Mouse (Mus musculus) cerebellum, postnatal 4 days (tissue): Measurements from ENCODE around the gene Arl8b.
A peak's percentile ranks its signal among the peaks of the same experiment; 100 is the strongest.

Experiments
- DNase-seq, 2 experiments: peaks; one replicate each; pipeline ENCODE4 v3.0.0; 2022; ENCODE audit warnings: low spot score in 2 of 2, mixed read lengths in 1 of 2

Gene Arl8b

DNA sequence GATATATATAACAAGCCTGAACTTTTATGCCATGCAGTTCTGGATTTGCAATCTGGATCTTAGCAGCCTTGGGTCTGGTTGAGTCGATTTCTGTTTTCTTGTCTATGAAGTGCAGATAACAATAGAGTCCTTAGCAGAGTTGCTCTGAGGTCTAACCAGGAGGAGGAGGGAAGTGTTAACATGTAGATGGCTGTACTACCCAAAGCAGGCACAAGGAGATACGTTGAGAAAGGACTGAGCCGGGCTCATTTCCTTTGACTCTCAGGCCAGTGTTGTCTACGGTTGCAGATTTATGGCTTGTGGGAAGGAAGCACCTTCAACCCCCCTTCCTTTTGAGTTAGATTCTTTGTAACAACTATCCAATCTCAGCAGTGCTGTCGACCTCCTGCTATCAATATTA lies 1.9 kb downstream of the Arl8b start:
- DNase-seq, result no peak

DNA sequence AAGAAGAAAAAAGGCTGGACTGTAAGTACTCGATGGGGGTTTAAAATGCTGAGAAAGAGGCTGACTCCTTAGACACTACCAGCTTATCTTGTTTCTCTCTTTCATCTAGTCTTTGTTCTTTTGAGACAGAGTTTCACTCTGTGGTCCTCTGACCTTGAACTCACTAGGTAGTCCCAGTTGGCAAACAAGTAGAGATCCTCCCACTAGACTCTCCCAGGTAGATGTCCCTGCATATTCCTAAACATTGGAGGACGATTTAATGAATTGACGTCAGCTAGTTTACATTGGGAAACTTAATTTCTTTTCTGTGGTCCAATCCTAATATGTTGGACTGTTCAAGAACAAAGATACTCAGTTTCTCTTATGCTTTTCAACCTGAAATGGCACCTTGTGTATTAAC lies 2.7 kb downstream of the Arl8b start:
- DNase-seq, result no peak

DNA sequence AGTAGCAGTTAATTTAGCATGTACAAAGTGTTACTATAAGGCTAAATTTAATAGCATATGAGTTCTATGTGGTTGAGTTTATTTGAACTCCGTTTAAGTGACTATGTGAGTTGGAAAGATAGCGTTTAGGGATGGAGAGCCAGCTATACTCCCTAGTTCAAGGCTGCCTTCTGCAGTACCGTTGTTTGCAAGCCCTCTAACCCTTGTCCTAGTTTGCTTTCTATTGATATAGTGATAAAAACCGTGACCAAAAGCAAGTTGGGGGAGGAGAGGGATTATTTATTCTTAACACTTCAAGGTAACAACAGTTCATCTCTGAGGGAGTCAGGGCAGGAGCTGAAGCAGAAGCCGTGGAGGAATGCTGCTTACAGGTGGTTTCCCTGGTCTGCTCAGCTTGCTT lies 8.6 kb downstream of the Arl8b start:
- DNase-seq, result no peak

DNA sequence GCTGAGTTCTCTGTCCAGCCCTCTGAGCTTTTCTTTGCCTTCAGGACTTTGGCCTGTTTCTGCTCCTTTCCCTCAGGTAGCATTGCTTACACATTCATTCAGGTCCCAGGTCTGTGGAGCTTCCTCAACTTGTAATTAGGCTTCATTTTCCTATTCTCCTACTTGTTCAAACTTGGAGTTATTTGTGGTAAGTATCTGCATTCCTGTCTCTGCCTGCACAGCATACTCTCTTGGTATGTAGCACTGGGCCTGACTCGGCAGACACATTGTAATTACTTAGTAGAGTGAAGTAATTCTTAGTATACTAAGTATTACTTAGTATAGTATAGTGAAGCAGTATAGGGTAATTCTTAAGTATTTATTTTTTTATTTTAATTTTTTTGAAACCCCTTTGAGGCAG lies 13.0 kb downstream of the Arl8b start:
- no peak for DNase-seq

DNA sequence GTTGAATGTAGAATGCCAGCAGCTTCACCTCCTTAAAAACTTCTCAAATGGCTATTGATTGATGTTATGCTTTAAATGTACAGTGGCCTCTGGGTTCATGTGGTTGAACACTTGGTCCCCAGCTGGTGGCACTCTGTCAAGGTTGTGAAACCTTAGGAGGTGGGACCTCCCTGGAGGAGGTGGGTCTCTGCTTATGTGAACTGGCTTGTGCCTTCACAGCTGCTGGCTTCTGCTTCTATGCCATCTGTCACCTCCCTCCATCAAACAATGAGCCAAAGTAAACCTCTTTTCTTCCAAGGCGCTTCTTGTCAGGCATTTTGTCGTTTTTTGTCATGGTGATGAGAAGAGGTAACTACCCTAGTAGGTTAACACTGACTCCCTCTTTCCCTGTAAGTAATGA lies 13.8 kb downstream of the Arl8b start:
- DNase-seq, result peak in 1 of 2 experiments; percentile 14

DNA sequence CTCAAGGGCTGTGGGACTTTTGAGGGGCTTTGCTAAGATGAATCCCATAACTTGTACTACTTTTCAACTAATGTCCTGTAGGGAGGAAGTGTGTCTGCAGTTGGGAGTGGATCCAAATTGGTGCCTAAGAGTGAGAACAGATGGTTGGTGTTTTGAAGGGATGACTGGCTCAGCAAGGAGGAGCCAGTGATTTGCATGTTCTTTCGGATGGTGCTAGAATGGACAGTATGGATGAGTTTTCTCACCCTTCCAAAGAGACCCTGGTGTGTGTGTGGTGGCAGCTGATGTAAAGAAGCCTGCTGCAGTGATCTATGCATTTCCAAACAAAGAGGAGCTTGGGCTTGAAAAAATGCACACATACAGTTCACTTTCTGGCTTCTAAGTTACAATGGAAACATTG lies 22.3 kb downstream of the Arl8b start:
- DNase-seq, result no peak

DNA sequence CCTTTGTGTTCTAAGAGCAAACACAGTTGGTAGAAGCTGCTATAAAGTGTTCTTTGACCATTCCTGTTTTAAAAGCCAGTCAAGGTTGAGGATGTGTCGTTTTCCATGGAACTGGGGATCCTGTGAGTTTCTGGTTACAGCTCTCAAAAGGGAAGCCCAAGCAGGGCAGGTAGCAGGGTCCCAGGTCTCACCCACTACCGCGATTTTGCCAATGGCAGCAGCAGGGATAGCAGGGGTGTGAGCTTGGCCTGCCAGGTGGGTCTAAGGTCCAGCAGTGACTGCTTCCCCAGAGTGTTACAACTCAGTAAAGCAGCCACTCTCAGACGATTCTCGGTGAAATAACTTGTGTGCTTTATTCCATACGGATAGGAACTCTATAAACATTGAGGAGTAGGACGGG lies 23.0 kb downstream of the Arl8b start:
- DNase-seq, result no peak

DNA sequence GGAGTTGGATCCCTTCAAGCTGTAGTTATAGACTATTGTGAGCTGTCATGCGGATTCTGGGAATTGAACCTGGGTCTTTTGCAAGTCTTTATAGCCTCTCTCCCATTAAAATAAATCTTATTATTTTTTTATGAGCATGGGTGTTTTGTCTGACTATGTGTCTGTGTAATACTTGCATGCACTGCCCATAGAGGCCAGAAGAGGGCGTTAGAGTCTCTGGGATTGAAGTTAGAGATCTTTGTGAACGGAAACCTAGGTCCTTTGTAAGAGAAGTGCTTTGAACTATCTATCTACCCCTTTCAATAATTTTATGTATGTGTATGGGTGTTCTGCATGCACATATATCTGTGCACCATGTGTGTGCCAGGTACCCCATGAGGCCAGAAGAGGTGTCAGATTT lies 24.5 kb downstream of the Arl8b start:
- no peak for DNase-seq

DNA sequence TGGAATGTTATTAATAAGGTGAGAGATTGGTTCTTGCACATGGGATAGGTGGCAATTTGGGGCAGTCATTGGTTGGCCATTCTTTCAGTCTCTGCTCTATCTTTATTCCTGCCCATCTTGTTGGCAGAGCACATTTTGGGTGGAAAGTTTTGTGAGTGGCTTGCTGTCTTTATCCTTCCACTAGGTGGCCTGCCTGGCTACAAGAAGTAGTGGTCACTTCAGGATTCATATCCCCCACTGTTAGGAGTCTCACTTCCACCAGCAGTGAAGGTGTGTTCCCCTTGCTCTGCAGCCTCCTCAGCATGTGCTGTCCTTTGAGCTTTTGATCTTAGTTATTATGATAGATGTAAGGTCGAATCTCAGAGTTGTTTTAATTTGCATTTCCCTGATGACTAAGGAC lies 25.9 kb downstream of the Arl8b start:
- no peak for DNase-seq

DNA sequence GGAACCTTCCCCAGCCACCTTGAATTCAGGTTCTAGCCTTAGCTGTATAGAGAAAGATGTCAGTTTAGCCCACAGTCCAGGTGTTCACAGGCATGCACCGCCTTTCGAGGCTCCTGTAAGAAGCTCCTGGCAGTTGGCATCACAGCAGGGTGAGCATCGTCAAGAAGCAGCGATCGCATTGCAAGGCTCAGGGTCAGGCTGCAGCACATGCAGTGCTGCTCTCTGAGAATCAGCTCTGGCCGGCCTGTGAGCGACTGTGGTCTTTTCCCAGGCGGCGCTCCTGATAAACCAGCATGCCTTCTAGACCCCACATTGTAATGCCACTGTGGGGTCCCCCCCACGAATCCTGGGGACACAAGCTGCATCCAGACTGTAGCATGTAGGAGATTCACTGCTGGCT lies 27.3 kb downstream of the Arl8b start:
- no peak for DNase-seq

DNA sequence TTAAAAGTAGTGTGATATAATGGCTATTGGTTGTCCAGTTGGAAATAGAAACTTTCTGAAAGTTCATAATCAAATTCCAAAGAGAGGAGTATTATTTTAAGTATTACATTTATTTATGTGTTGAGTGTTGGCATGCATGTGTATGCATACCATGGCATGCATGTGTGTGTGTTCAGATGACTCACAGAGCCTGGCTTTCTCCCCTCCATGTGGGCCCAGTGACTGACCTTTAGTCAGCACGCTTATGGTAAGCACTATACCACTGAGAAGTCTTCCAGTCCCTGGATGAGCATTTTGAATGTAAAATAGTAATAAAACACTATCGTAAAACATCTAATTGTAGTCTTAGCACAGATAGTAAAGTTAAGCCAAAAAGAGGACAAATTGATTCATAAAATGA lies 29.2 kb downstream of the Arl8b start:
- DNase-seq, result no peak

DNA sequence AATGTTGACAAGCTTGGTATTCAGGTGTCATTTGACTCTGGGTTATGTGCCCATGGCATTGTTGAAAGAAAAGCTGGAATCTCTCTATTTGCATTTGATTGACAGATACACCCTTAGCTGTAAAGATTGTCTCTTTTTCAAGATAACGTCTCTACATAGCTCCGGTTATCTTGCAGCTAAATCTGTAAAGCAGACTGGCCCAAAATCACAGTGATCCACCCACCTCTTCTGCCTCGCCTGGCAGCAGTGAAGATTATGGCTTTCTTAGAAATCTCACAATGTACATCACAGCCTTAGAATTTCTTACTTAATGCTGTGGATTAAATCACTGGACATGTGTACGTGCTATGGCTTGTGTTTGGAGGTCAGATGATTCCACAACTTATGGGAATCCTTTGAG lies 34.6 kb downstream of the Arl8b start:
- no peak for DNase-seq

DNA sequence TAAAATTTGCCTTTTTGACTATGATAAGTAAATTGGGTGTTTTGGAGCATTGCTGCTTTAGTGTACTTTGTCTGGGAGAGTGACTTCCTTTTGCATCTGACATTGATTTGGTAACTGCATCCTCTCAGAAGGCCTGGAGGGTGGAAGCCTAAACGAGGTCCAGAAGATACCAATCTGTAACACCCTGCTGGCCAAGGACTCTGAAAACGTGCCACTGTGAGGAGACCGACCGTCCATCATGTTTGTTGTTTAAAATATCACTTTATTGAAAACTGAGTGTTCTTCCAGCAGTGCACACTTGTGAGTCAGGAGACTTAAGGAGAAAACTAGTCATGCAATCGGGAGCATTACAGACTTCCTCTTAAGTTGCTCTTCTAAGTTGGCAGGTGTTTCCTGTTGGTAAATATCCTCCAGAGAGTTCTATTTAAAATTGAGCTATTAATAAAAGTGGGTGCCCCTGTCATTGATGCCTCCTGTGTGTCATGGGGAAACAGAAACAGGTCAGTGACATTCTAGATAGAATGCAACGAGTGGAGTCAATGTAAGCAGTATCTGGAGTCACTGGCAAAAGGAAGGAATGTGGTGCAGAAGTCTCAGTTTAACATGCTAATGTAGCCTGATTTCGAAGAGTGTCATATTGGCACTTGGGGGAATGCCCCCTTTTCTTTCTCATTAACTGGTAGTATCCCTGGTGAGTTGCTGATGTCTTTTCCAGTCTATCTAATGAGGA lies 42.1 kb downstream of the Arl8b start:
- DNase-seq, result no peak

DNA sequence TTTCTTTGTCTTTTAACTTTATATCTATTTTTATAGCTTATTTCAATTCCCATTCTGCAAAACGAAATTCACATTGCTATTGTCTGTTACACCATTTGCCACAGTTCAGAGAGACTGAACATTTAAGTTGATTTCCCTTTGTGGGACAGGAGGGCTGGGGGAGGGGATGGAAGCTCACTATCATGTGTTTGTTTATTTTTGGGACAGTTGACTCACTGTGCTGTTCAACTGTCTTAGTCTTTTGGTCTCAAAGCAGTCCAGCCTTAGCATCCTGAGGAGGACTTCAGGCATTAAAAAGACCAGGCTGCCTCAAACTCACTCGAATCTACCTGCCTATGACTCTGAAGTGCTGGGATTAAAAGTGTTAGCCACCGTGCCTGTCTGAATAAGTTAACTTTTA lies 43.2 kb downstream of the Arl8b start:
- DNase-seq, result no peak

DNA sequence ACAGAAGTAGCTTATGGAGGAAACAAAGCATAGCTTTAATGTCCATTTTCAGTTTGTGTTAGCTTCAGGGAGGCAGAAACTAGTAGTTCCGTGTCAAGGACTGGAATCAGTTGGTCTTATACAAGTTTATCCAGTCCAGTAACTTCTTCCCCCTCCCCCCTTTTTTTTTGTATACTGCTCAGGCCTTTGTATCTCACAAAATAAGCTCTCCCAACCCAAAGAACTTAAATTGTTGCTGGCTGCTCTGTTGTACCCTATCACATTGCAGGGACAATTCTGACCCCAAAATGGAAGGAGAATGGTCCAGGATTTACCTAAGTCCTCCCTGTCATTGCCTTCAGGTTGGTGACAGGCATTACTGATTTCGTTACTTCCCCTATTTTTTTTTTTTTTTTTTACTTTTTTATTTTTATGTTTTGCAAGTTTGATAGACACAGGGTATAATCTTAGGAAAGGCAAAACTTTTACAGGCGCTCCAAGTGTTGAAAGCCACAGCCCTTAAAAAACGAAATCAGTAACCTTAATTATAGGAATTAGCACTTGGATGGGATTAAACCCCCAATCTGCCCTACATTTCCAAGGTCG lies 44.5 kb downstream of the Arl8b start:
- no peak for DNase-seq

DNA sequence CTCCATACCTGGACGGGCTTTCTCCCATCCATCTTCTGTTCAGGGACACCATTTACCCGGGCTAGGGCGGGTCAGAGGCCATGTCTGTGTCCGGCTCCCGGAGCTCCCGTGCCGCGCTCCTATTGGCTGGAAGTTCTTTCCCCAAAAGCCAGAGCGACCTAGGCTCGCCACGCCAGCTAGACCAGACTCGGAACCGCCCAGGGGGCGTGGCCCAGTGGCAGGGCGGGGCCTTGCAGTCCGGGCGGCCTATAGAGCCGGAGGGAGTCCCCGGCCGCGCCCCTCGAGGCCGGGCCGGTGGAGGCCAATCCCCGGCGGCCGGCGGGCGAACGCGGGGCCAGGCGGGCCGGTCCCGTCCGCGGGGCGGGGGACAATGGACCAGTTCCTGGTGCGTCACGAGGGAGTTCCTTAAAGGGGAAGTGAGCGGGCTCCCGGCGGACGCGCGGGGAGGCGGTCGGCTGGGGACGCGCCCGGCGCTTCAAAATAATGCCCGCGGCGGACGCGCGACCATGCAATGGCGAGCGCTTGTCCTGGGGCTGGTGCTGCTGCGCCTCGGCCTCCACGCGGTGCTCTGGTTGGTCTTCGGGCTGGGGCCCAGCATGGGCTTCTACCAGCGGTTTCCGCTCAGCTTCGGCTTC lies 45.5 kb downstream of the Arl8b start, which contains the start of gene Edem1:
Gene Edem1 (plus strand): TSS at position 408 of the 635 bp plus-strand sequence.
- peak; percentile 82 to 92 for DNase-seq

DNA sequence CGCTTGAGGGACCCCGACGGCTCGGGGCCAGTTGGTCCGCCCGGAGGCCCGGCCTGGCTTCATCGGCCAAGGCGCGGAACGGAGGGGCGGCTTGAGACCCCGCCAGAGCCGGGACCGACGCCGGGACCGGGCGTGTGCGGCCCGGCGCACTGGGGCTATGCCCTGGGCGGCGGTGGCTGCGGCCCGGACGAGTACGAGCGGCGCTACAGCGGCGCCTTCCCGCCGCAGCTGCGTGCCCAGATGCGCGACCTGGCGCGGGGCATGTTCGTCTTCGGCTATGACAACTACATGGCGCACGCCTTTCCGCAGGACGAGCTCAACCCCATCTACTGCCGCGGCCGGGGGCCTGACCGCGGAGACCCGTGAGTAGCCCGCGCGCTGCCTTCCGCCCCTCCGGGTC lies 46.0 kb downstream of the Arl8b start:
- DNase-seq, result peak in 1 of 2 experiments; percentile 28

DNA sequence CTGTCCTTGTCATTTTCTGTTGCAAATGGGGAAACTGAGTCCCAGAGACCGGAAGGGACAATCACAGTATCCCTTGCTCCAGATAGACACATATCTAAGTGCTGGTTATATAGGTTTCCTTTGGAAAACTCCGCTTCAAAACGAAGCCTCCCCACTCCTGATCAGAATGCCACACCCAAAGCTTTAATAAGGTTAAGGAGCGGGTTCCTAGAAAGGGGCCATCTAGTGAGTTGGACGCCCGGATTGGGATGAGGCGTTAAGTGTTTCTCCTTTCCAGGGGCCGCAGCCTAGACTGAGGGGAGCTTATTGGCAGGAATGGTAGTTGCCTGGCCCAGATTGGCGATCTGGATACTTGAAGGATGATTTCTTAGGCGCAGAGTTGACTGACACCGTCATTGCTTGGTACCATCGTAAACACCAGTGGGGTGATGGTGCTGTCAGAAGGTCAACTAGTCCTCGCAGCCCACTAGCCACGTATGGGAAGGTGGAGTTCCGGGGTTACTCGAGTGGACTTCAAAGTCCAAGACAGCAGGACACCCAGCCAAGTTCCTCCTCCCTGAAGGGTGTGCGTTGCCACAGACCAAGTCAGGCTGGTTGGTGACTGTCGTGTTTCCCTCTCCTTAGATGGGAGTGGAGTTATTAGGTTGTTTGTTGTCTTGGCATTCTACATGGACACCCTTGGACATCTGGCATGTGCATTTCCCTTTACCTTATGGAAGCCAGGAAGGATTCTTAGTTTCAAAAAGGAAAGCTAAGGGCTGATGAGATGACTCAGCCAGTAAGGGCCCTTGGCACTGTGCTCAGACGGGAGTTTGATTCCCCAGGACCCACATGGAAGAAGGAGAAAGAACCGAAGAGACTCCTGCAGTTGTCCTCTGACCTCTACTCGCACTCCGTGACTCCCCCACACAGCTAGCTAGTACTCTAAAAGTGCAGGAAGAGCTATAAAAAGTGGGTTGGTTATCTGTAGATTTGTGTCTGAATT lies 46.8 kb downstream of the Arl8b start:
- no peak for DNase-seq

DNA sequence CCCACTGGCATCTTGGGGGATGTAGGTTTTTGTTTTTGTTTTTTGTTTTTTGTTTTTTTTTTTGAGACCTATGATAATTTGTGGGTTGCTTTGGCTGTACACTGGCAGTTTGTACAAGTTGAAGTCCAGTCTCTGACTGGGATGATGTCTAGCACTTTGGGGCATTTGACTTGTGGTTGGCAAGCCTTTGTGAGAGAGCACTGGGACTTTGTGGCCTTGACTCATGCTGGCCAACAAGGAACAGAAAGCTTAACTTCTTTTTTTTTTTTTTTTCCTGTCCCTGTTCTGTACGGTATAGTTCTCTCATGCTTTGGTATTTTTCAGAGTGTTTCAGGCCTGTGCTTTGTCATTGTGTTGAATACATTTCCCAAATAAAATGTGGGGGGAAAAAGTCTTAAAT lies 49.3 kb downstream of the Arl8b start:
- no peak for DNase-seq

DNA sequence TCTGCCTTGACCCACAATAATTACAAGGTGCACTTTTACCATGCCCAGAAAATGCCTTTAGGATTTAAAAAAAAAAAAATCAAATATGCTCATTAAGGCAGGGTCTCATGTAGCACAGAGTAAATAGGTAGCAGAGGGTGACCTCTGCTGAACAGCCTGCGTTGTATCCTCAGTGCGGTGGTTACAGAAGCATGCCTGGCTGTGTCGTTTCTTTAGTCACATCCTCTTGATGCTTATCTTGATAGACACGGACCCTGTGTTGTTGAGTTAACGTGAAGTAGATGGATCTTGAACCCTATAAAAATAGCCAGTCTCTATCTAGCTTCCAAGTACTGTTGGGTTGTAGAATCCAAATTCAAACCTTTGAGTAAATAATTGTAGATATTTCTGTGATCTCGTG lies 50.1 kb downstream of the Arl8b start:
- no peak for DNase-seq

DNA sequence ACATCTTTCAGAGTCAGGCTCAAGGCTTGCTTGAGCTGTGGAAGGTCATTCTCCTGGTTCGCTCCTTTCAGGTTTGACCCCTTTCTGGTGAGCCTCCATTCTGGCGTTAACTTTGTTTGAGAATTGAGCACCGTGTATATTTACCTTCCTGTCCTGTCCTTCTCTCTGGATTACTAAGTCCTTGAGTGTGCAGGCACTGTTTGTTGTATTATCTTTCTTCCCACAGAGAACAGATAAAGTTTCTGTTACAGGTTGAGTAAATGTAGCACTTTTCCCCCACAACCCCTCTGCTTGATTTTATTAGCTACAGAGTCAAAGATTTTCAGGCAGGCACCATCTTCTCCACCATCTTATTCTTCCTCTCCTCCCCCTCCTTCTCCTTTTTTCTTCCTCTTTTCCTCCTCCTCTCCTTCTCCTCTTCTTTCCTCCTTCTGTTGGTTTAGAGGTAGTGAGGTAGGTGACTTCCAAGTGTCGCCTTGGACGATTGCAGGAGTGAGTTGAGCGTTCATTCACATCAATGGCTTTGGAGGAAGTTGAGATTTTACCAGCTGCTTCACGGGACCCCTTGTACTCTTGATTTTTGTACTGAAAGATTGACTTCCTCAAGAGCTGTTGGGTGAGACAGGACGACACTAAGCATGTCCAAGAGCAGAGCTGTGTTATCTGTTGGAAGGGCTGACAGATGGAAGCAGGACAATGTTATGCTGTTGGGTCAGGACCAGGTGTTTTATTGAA lies 51.2 kb downstream of the Arl8b start:
- no peak for DNase-seq
